ENCODE assay signal across 14 mouse cellular contexts in genomic region chr5:23683431-23683830, GRCm38 (mm10).
"Had no signal": no experiment of that assay in that cellular context is flagged by ENCODE, and none has a peak within 500 bp of the region (broad histone marks: within the 10 kb centered on the region; RNA-seq: fewer than 3 reads in every experiment).

No protein-coding gene starts in this region.

- H3K4me3 ChIP-seq: midbrain, embryonic 10.5 days; midbrain, embryonic 13.5 days; midbrain, embryonic 15.5 days; neural tube, embryonic 12.5 days; stomach, embryonic 15.5 days had no signal

- H3K27me3 ChIP-seq: midbrain, embryonic 13.5 days; midbrain, embryonic 15.5 days; neural tube, embryonic 12.5 days; stomach, embryonic 15.5 days had no signal

- H3K36me3 ChIP-seq: midbrain, embryonic 10.5 days; midbrain, embryonic 13.5 days; midbrain, embryonic 15.5 days; neural tube, embryonic 12.5 days; stomach, embryonic 15.5 days had no signal

- H3K4me2 ChIP-seq: lung, embryonic 14.5 days; midbrain, embryonic 13.5 days; midbrain, embryonic 15.5 days; neural tube, embryonic 12.5 days; stomach, embryonic 15.5 days had no signal

- H3K4me1 ChIP-seq: midbrain, embryonic 10.5 days; midbrain, embryonic 13.5 days; midbrain, embryonic 15.5 days; neural tube, embryonic 12.5 days; stomach, embryonic 15.5 days had no signal

- H3K9ac ChIP-seq: lung, embryonic 14.5 days; midbrain, embryonic 13.5 days; midbrain, embryonic 15.5 days; neural tube, embryonic 12.5 days; stomach, embryonic 15.5 days had no signal

- H3K9me3 ChIP-seq: midbrain, embryonic 10.5 days; midbrain, embryonic 13.5 days; midbrain, embryonic 15.5 days; neural tube, embryonic 12.5 days; stomach, embryonic 15.5 days had no signal

- H3K27ac ChIP-seq: midbrain, embryonic 10.5 days; midbrain, embryonic 13.5 days; midbrain, embryonic 15.5 days; neural tube, embryonic 12.5 days; stomach, embryonic 15.5 days; stomach, postnatal 0 days had no signal

- DNase-seq: lung, adult 18-20 months; lung, embryonic 14.5 days; lung, postnatal 10 days; lung, postnatal 4 days; right cerebral cortex, postnatal 14 days; thymus, adult 2 months; thymus, postnatal 25 days; thymus, postnatal 4 days had no signal

- ATAC-seq: midbrain, embryonic 13.5 days; midbrain, embryonic 15.5 days had no signal
